8 mouse cellular contexts compared by ENCODE assay signal in genomic region chr7:144207849-144208248, GRCm38 (mm10).
A peak's percentile ranks its signal among the peaks of the same experiment; 100 is the strongest.
DNase-seq lines count a peak whose midpoint lies in the region; ATAC-seq lines count a peak whose summit lies in the region.

No protein-coding gene starts in this region.

- no peak overlapping the region for H3K9ac ChIP-seq in midbrain, embryonic 11.5 days (ENCODE audit: low read length)
- no peak overlapping the region for H3K9ac ChIP-seq in limb, embryonic 11.5 days (ENCODE audit: low read length)

- H3K27me3 ChIP-seq in midbrain, embryonic 10.5 days (ENCODE audit: low read depth, poor library complexity, severe bottlenecking), result no peaks in the 10 kb centered on the region
- no peaks in the 10 kb centered on the region for H3K27me3 ChIP-seq in midbrain, embryonic 11.5 days (ENCODE audit: control insufficient read depth, insufficient read depth, low read length)
- H3K27me3 ChIP-seq in limb, embryonic 11.5 days (ENCODE audit: control insufficient read depth, insufficient read depth, low read length), result no peaks in the 10 kb centered on the region

- no peaks in the 10 kb centered on the region for H3K36me3 ChIP-seq in midbrain, embryonic 10.5 days
- no peaks in the 10 kb centered on the region for H3K36me3 ChIP-seq in midbrain, embryonic 11.5 days (ENCODE audit: control insufficient read depth, insufficient read depth, low read length)
- no peaks in the 10 kb centered on the region for H3K36me3 ChIP-seq in limb, embryonic 11.5 days (ENCODE audit: control insufficient read depth, insufficient read depth, low read length)

- no peaks in the 10 kb centered on the region for H3K9me3 ChIP-seq in midbrain, embryonic 10.5 days (replicated peaks)
- H3K9me3 ChIP-seq in midbrain, embryonic 11.5 days (ENCODE audit: control insufficient read depth, low read length), result no peaks in the 10 kb centered on the region
- no peaks in the 10 kb centered on the region for H3K9me3 ChIP-seq in limb, embryonic 11.5 days (ENCODE audit: control insufficient read depth, low read length)

- peaks cover 7% of the 10 kb centered on the region; the same call in 1 of the 2 replicates for H3K4me1 ChIP-seq in midbrain, embryonic 10.5 days
- H3K4me1 ChIP-seq in midbrain, embryonic 11.5 days (ENCODE audit: control insufficient read depth, insufficient read depth, low read length), result no peaks in the 10 kb centered on the region; the same call in 1 of the 2 replicates
- no peaks in the 10 kb centered on the region for H3K4me1 ChIP-seq in limb, embryonic 11.5 days (ENCODE audit: control insufficient read depth, insufficient read depth, low read length)

- no peak overlapping the region for H3K27ac ChIP-seq in midbrain, embryonic 10.5 days (replicated peaks)
- no peak overlapping the region for H3K27ac ChIP-seq in midbrain, embryonic 11.5 days (ENCODE audit: low read depth, low read length)
- H3K27ac ChIP-seq in limb, embryonic 11.5 days (replicated peaks; ENCODE audit: low read depth, low read length), result no peak overlapping the region

- 28% methylated on average over 7 of the region's 7 CpGs for WGBS in midbrain, embryonic 10.5 days
- WGBS in midbrain, embryonic 11.5 days, result 25% methylated on average over 7 of the region's 7 CpGs
- WGBS in limb, embryonic 11.5 days, result 19% methylated on average over 7 of the region's 7 CpGs

- no peak for ATAC-seq in midbrain, embryonic 11.5 days (ENCODE audit: low FRiP score)
- no peak for ATAC-seq in limb, embryonic 11.5 days (ENCODE audit: insufficient number of reproducible peaks, low FRiP score, low TSS enrichment, low read depth)
- no peak for ATAC-seq in megakaryocyte-erythroid progenitor cell, adult 5-6 weeks (replicated peaks; ENCODE audit: low FRiP score, low TSS enrichment, poor library complexity, severe bottlenecking)

- peak; percentile 53 for DNase-seq in midbrain, embryonic 10.5 days (ENCODE audit: low spot score)
- no peak for DNase-seq in midbrain, embryonic 11.5 days (ENCODE audit: low spot score, missing footprints)
- peak; percentile 75 for DNase-seq in cerebellum, adult 11-12 months
- peak; percentile 61 to 83 for DNase-seq in frontal cortex, postnatal 36 days (ENCODE audit: low spot score in 2 of 2)
- peak; percentile 38 to 42 for DNase-seq in kidney, adult 8-10 months
- DNase-seq in limb, embryonic 11.5 days (ENCODE audit: low spot score), result peak; percentile 54
- DNase-seq in retina, embryonic 14.5 days (ENCODE audit: low spot score), result peak; percentile 90

- no peak overlapping the region for H3K4me2 ChIP-seq in midbrain, embryonic 11.5 days
- H3K4me2 ChIP-seq in limb, embryonic 11.5 days (ENCODE audit: low read depth, severe bottlenecking), result no peak overlapping the region

- H3K4me3 ChIP-seq in midbrain, embryonic 10.5 days, result no peak overlapping the region
- no peak overlapping the region for H3K4me3 ChIP-seq in midbrain, embryonic 11.5 days (ENCODE audit: low read depth, low read length)
- no peak overlapping the region for H3K4me3 ChIP-seq in limb, embryonic 11.5 days (ENCODE audit: low read depth, low read length)
